Mouse (Mus musculus): ENCODE results near the gene Uck2.

Gene Uck2

GRCm38 (mm10) chr1:167259702-167260101, 25.4 kb downstream of the Uck2 start:
- DNase-seq (ENCODE audit: extremely low spot score, low read depth, low spot score) = no peak

GRCm38 (mm10) chr1:167256724-167257302, 28.3 kb downstream of the Uck2 start:
- DNase-seq (ENCODE audit: extremely low spot score, low read depth, low spot score) = no peak

- no peak for DNase-seq (ENCODE audit: extremely low spot score, low read depth, low spot score)
Observed at GRCm38 (mm10) chr1:167253579-167253978, 31.5 kb downstream of the Uck2 start.

GRCm38 (mm10) chr1:167249881-167250280, 35.2 kb downstream of the Uck2 start:
- DNase-seq (ENCODE audit: extremely low spot score, low read depth, low spot score) = no peak

- no peak for DNase-seq (ENCODE audit: extremely low spot score, low read depth, low spot score)
Observed at GRCm38 (mm10) chr1:167249252-167249651, 35.9 kb downstream of the Uck2 start.

- DNase-seq (ENCODE audit: extremely low spot score, low read depth, low spot score) = no peak
Observed at GRCm38 (mm10) chr1:167247886-167248285, 37.2 kb downstream of the Uck2 start.

GRCm38 (mm10) chr1:167246976-167247375, 38.1 kb downstream of the Uck2 start:
- no peak for DNase-seq (ENCODE audit: extremely low spot score, low read depth, low spot score)

- DNase-seq (ENCODE audit: extremely low spot score, low read depth, low spot score) = no peak
Observed at GRCm38 (mm10) chr1:167246275-167246674, 38.8 kb downstream of the Uck2 start.

- DNase-seq (ENCODE audit: extremely low spot score, low read depth, low spot score) = no peak
Observed at GRCm38 (mm10) chr1:167245180-167245641, 39.9 kb downstream of the Uck2 start.

GRCm38 (mm10) chr1:167242191-167242681, 42.9 kb downstream of the Uck2 start:
- no peak for DNase-seq (ENCODE audit: extremely low spot score, low read depth, low spot score)

GRCm38 (mm10) chr1:167241487-167241886, 43.6 kb downstream of the Uck2 start:
- DNase-seq (ENCODE audit: extremely low spot score, low read depth, low spot score) = no peak

GRCm38 (mm10) chr1:167240361-167240760, 44.8 kb downstream of the Uck2 start:
- no peak for DNase-seq (ENCODE audit: extremely low spot score, low read depth, low spot score)

GRCm38 (mm10) chr1:167239916-167240315, 45.2 kb downstream of the Uck2 start:
- DNase-seq (ENCODE audit: extremely low spot score, low read depth, low spot score) = no peak

- no peak for DNase-seq (ENCODE audit: extremely low spot score, low read depth, low spot score)
Observed at GRCm38 (mm10) chr1:167237798-167238197, 47.3 kb downstream of the Uck2 start.

- DNase-seq (ENCODE audit: extremely low spot score, low read depth, low spot score) = no peak
Observed at GRCm38 (mm10) chr1:167236790-167237189, 48.3 kb downstream of the Uck2 start.

GRCm38 (mm10) chr1:167234344-167234743, 50.8 kb downstream of the Uck2 start:
- DNase-seq (ENCODE audit: extremely low spot score, low read depth, low spot score) = no peak

- DNase-seq (ENCODE audit: extremely low spot score, low read depth, low spot score) = no peak
Observed at GRCm38 (mm10) chr1:167232918-167233317, 52.2 kb downstream of the Uck2 start.

- no peak for DNase-seq (ENCODE audit: extremely low spot score, low read depth, low spot score)
Observed at GRCm38 (mm10) chr1:167231612-167232283, 53.4 kb downstream of the Uck2 start.

GRCm38 (mm10) chr1:167230930-167231611, 54.0 kb downstream of the Uck2 start:
- no peak for DNase-seq (ENCODE audit: extremely low spot score, low read depth, low spot score)

- DNase-seq (ENCODE audit: extremely low spot score, low read depth, low spot score) = no peak
Observed at GRCm38 (mm10) chr1:167222382-167223010, 62.6 kb downstream of the Uck2 start.
